Mouse (Mus musculus): ENCODE measurements at regions not wholly inside any gene's neighbourhood (a gene's known extent, or its start where the extent isn't known, plus 50 kb on each side); places are given as distances from the start of the nearest gene placed in this dataset.

- no peak for DNase-seq (ENCODE audit: low read depth)
Measured at GRCm38 (mm10) chr2:48624461-48624860, 189.4 kb upstream of the Acvr2a start.

DNA sequence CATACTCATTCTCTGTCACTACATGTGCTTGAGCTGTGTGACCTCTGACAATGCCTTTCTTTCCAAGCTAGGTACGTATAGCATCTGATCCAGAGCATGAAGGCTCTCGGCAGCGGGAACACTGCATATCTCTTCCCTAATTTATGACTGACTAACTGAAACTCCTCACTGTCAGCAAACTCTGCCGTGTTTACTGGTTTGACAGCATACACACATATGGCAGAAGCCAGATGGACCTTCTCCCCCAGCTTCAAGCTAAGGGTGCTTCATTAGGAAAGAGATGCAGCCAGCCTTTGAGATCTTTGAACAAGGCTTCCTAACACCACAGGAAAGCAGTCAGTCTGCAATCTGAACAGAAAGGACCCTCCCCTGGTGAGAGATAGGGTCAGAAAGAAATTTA, 186.9 kb upstream of the Acvr2a start:
- DNase-seq (ENCODE audit: low read depth): no peak

- no peak for DNase-seq (ENCODE audit: low read depth)
Measured at GRCm38 (mm10) chr2:48629106-48630050, 184.5 kb upstream of the Acvr2a start.

DNA sequence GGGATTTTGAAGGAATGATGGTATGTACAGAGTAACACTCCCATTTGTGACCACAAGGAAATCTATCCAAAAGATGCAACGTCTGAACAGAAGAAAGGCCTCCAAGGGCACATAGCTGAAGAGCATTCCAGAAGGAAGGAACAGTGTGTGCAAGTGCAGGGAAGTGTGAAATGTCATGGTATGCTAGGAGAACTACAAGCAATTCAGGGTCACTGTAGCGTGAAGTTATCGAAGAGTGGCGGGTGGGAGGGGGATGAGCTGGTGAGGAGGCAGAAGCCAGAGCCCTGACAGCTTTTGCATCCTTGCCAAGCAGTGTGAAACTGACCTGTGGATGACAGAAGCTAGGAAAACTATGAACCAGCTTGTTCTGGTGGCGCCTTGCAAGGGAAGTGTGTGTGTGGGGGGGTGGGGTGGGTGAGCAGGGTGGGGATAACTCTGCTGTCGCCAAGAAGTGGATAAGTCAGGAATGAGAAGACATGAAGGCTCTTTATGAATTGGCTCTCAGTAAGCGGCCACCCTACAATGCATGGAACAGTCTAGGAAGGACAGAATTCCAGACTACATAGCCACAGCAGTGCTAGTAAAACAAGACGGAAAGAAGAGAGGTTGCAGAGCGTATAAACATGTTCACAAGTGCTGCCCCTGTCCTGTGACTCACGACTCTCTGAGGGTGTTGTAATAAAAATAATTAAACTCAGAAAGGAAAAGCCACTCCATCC, 179.3 kb upstream of the Acvr2a start:
- no peak for DNase-seq (ENCODE audit: low read depth)

- no peak for DNase-seq (ENCODE audit: low read depth)
Measured at GRCm38 (mm10) chr2:48636108-48636507, 177.8 kb upstream of the Acvr2a start.

DNA sequence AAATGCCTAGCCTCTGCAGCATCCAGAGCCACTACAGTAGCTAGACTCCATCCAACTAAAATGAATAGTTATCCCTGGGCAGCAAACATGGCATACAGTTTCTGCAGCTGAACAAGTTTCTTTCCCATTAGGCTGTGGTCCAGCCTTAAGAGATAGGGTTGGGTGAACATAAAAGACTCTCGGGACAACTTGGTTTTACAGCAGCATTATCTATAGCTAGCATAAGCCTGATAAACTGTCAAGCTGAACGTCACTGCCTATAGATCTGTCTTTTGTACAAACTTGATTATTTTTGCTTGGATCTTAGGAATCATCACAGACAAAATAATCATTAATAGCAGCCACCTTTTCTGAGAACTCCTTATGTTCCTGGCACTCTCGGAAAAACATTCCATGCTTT, 169.8 kb upstream of the Acvr2a start:
- no peak for DNase-seq (ENCODE audit: low read depth)

- DNase-seq (ENCODE audit: low read depth): no peak
Measured at GRCm38 (mm10) chr2:48650281-48650680, 163.6 kb upstream of the Acvr2a start.

- no peak for DNase-seq (ENCODE audit: low read depth)
Measured at GRCm38 (mm10) chr2:48661222-48661621, 152.7 kb upstream of the Acvr2a start.

GRCm38 (mm10) chr2:48665103-48665502, 148.8 kb upstream of the Acvr2a start:
- no peak for DNase-seq (ENCODE audit: low read depth)

DNA sequence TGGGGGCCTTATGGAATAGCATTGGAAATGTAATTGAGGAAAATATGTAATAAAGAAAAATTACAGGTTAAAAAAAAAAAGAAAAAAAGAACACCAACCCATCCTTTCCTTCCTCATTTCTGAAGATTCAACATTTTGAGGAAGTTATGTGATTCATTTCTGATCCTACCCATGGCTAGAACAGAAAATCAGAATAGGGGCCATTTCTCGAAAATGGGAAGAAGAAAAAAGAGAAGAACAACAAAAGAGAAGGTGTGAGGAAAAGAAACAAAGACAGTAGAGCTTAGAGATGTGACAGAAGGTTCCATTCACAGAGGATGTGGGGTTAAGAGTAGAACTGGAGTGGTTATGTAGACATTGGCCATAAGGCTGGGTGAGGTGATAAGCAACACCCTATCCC, 124.8 kb upstream of the Acvr2a start:
- DNase-seq (ENCODE audit: low read depth): no peak

DNA sequence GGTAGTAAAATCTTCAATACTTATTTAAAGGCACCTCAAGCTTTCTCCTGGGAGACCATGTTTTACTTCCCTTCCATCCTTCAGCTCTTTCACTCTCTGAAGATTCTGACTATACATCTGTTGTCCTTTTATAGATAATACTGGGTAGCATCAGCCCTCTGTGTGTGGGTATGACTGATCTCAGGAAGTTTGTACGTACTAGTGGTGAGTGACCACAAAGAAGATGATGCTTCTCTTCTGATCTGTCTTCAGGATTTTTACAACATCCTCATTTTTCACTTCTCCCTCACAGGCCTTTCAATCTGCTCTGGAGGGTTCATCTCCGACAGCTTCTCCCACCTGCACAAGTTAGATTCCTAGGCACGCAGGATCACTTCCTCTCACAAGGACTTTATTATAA, 119.4 kb upstream of the Acvr2a start:
- no peak for DNase-seq (ENCODE audit: low read depth)

DNA sequence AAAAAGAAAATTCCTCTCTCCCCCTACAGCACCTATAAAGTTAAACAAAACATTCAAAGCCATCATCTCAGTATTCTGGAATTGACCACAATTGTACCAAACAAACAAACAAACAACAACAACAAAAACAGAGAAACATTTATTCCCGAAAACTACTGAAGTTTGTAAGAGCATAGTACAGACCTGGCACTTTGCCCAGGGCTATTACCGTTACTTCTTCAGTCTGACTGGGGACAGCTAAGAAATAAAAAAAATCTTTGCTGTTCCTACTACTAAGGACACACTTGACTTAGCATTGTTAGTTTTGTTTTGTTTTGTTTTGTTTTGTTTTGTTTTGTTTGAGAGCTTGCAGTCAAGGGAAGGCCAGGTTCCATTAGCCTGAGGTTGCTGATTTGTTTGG, 113.0 kb upstream of the Acvr2a start:
- DNase-seq (ENCODE audit: low read depth): no peak

DNA sequence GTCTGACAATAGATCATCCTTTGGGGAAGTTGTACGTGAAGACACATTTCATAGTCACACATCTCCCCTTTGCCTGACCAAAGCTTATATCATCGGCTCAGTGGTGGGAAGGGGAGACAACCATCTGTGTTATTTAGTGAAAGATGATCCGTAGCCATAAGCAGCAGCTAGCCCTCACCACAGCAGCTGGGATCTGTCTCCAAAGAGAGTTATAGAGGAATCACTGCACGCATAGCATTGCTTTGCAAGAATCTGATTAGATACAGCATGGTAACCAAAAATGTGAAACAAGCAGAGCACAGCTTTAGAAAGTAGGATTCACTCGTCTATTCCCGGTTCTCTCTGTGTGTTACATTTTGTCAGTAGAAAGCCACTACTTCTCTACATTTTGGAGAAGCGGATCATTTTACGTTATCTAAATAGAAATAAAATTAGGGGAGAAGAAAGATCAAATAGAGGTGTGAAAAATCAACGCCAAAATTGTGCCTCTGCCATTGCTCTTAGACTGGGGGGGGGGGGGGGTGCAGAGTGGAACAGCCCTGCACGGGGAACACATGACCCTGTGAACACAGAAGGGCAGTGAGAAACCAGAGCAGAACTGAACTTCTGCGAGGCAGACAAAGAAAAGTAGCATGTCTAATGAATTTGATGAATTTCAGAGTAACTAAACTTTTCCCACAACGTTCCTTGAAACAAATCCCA, 108.7 kb upstream of the Acvr2a start:
- no peak for DNase-seq (ENCODE audit: low read depth)

DNA sequence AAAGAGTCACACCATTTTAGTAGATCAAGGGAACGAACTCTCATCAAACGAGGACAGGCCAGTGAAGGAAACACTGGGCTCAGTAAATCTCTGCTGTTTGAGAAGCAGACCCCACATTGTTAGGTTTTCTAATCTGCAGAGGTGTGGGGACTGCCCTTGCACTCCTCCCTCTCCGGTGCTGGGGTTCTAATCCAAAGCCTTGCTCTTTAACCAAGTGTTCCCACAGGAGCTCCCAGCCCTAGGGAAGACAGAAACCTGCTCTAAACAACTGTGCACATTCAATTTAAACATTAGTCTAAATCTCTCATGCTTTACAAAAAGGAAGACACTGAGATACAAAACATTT, 108.1 kb upstream of the Acvr2a start:
- no peak for DNase-seq (ENCODE audit: low read depth)

GRCm38 (mm10) chr2:48706188-48706587, 107.7 kb upstream of the Acvr2a start:
- no peak for DNase-seq (ENCODE audit: low read depth)

- DNase-seq (ENCODE audit: low read depth): no peak
Measured at GRCm38 (mm10) chr2:48716206-48716605, 97.7 kb upstream of the Acvr2a start.

DNA sequence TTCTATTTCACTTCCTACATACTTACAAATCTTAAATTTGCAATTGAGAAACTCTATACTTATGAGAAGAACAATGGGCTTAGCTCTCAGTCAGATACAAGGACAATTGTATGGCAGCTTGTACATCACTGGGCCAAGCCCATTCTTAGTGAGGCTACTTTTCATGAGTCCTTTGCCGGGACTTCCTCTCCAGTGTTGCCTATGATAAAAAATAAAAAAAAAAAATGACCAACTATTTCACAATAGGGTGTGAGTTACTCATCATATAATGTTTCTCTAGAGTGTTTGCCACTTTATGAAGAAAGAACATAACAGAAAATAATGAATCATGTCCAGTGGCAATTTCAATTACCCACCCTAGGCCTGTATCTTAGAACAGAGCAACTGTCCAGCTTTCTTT, 96.1 kb upstream of the Acvr2a start:
- DNase-seq (ENCODE audit: low read depth): no peak

DNA sequence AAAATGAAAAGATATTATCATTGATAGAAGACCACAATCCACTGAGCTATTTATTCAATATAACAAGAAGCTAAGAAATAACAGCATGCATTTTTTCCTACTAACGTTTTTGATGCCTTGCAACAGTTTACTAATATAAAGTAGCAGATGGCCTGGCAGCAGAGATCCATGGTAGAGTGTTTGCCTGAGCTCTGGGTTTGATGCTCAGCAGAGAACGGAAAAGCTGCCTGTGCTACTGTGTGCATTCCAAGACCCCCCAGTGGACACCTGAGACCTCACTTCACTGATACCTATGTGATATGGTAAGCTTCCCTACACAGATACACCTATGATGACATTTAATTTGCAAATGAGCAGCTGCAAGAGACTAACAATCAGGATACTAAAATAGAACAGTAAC, 95.6 kb upstream of the Acvr2a start:
- no peak for DNase-seq (ENCODE audit: low read depth)

- DNase-seq (ENCODE audit: low read depth): no peak
Measured at GRCm38 (mm10) chr2:48730780-48731179, 83.1 kb upstream of the Acvr2a start.

DNA sequence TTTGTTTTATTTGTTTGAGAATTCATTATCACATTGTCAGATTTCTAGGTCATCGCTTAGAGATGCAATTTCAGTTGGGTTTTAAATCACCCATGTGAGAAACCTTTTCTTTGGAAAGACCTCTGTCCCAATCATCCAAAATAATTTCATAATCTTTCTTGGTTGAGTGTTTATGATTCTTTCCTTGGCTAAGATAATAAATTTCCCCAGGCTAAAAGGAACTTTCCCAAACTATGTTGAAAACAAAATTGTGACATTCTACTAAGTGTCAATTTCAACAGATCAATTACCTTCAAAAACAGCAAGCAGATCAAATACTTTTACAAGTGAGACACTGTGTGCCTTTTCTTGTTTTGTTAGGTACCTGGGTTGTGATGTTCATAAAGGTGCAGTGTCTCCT, 80.0 kb upstream of the Acvr2a start:
- no peak for DNase-seq (ENCODE audit: low read depth)

- DNase-seq (ENCODE audit: low read depth): no peak
Measured at GRCm38 (mm10) chr2:48734521-48734920, 79.4 kb upstream of the Acvr2a start.

DNA sequence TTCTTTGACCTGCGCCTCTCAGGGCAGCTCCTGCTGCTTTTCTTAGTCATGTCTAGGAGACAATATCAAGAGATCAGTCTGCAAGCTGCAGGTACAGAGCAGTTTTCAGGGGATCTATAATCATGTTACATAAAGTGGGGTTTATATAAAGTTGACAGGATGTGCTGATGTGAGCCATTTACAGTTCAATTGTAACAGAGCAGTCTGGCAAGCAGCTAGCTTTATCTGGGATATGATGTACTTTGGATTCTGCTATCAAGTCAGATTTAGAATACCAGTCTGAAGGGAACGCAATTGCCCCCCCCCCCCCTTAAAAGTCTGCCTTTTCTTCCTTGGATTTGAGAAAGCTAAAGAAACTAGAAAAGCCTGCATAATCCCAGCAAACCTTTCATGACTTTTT, 77.6 kb upstream of the Acvr2a start:
- DNase-seq (ENCODE audit: low read depth): no peak
